Mouse (Mus musculus): ENCODE data around the gene Olfr1098.

Olfr1098 gene

GRCm38 (mm10) chr2:86924445-86924844, at the start of gene Olfr1098:
Gene Olfr1098 (minus strand): TSS chr2:86924545.
- in situ Hi-C loops (cut with MboI; ENCODE audit: low sequenced_read_pairs), result no loop called here

- in situ Hi-C loops (cut with MboI; ENCODE audit: low sequenced_read_pairs), result no loop called here
These were observed 36.2 kb upstream of the Olfr1098 start, which contains the start of gene Olfr1099 for GRCm38 (mm10) chr2:86960593-86960992. Gene Olfr1099 (minus strand): TSS chr2:86960693.

- in situ Hi-C loops (cut with MboI; ENCODE audit: low sequenced_read_pairs), result no loop called here
These were observed 2.2 kb upstream of the Olfr1098 start for GRCm38 (mm10) chr2:86926557-86926956.

GRCm38 (mm10) chr2:86905647-86906046, 18.7 kb downstream of the Olfr1098 start:
- in situ Hi-C loops (cut with MboI; ENCODE audit: low sequenced_read_pairs), result no loop called here

GRCm38 (mm10) chr2:86892116-86892515, 32.2 kb downstream of the Olfr1098 start, which contains the start of gene Olfr1097:
Gene Olfr1097 (minus strand): TSS chr2:86892216.
- in situ Hi-C loops (cut with MboI; ENCODE audit: low sequenced_read_pairs), result no loop called here

GRCm38 (mm10) chr2:86874702-86875101, 49.6 kb downstream of the Olfr1098 start, which contains the start of gene Gm13723:
Gene Gm13723 (minus strand): TSS chr2:86874802.
- in situ Hi-C loops (cut with MboI; ENCODE audit: low sequenced_read_pairs), result no loop called here
